Mouse (Mus musculus) 416B (cell line): ENCODE results near the gene Rbm33.

Experiments used
- DNase-seq: peaks from one replicate; pipeline ENCODE4 v3.0.0; 2011; ENCODE audit warnings: low read depth

The Rbm33 gene

DNA sequence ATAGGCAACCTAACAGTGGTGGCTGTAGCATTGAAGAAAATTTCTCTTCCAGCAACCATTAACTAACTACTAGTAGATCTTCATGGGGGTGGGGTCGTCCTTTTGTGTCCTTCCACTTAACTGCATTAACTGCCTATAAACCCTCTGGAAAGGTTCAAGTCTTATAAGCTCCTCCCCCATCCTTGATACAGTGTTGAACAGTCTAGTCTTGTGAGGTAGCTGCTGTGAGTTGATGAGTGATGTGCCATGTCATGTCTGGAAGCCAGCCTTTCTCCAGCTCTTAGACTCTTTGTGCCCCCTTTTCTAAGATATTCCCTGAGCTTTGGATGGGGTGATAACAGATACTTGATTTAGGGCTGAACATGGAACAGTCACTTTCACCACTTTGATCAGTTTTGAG, 7.5 kb downstream of the Rbm33 start:
- no peak for DNase-seq

GRCm38 (mm10) chr5:28329024-28329806, 12.3 kb downstream of the Rbm33 start:
- DNase-seq: peak; percentile 69

DNA sequence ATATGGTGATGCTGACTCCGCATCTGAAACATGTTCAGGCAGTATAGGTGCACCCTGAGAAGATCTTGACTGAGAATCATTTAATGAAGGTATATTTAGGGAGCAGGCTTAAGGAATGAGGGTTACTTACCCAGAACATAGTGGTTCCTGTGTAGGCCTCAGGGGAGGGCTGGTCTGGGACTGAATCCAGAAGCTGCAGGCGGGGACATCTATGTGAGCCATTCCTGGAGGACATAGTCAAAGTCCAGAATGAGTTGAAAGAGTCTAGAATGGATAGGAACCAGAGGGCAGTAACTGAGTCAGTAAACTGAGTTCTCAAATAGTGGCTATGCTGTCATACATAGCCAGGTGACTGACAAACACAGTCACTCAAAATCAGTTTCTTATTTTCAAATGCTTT, 16.8 kb downstream of the Rbm33 start:
- DNase-seq: no peak

- DNase-seq: peak; percentile 88
These were observed 35.1 kb downstream of the Rbm33 start for GRCm38 (mm10) chr5:28351857-28352513.

- peak; percentile 24 for DNase-seq
These were observed 38.7 kb downstream of the Rbm33 start for GRCm38 (mm10) chr5:28355614-28356013.

DNA sequence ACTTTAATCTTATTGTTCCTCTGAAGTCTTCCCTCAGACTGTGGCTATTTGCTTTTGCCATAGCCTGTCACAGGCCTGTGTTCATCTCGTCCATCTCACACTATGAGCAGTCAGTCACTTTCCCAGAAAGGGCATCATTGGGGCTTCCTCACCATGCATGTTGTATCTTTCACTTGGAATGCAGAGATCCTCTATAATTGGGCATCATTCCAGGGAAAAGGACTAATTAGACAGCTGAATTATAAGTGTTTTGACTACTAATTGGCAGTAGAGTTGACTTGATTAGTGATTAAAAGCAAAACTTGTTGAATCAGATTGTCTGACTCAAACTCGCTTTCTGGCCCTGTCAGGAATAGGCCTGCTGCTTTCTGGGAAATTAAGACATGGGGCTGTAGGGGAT, 43.8 kb downstream of the Rbm33 start:
- DNase-seq: no peak

GRCm38 (mm10) chr5:28368056-28368455, 51.1 kb downstream of the Rbm33 start:
- DNase-seq: no peak

- peak; percentile 33 for DNase-seq
These were observed 53.9 kb downstream of the Rbm33 start for GRCm38 (mm10) chr5:28370836-28371235.

DNA sequence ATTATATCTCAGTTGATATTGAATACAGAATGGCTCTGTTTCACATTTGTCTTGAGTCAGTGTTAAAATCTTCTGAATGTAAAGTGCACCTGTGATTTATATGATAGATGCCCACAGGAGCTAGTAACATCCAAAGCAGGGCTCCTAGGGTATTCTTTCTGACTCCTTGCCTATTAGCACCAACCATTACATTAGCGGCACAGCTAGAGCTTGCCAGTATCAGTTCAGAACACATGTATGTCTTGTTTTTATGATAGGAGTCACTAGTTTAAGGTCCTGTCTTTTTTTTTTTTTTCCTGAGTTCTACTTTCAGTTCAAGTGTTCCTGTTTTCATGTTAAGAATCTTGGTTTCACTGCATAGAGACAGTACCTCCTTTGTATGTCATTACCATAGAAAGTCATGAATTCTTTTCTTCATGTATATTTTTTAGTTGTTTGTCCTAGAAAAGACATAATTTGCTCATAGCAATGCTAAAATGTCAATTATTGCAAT, 55.3 kb downstream of the Rbm33 start:
- no peak for DNase-seq

GRCm38 (mm10) chr5:28373498-28374427, 56.8 kb downstream of the Rbm33 start:
- no peak for DNase-seq

- peak; percentile 59 for DNase-seq
These were observed 60.4 kb downstream of the Rbm33 start for GRCm38 (mm10) chr5:28377299-28377698.

GRCm38 (mm10) chr5:28382289-28382688, 65.4 kb downstream of the Rbm33 start:
- no peak for DNase-seq

- DNase-seq: no peak
These were observed 69.9 kb downstream of the Rbm33 start for GRCm38 (mm10) chr5:28386783-28387182.

GRCm38 (mm10) chr5:28387531-28388179, 70.7 kb downstream of the Rbm33 start:
- no peak for DNase-seq

DNA sequence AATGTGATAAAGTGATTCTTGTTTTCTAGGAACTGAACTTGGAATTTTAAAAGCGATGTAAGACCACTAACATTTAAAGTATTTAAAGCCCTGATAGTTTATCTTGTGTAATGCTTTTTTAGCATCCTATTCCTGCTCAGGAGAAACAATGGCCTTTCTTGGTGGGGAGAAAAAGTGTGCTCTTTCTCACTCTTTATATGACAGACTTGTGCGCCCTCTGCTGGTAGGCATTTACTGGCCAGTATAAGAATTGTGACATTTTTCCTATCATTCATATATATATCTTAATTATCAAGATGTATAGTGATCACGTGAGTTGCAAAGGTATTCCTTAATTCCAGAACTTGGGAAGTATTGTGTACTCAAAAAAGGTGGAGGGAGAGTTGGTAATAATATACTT, 71.3 kb downstream of the Rbm33 start:
- peak; percentile 74 for DNase-seq

GRCm38 (mm10) chr5:28390189-28390588, 73.3 kb downstream of the Rbm33 start:
- DNase-seq: no peak

DNA sequence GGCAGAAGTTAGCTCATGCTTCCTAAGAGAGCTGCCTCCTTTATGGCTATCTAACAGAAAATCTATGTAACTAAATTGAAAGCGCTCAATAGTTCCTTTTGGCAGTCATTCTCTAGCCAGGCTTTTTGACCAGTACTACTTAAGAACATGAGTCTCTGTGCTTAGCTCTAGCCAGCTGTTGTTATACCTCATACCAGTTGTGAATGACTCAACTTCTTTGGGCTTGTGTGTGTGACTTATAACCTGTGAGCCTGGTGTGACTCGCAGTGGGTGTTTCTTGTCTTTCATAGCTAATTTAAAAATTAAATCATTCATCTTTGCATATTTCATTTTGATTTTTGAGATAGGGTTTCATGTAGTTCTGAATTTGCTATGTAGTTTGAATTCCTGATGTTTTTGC, 80.4 kb downstream of the Rbm33 start:
- peak; percentile 62 for DNase-seq

DNA sequence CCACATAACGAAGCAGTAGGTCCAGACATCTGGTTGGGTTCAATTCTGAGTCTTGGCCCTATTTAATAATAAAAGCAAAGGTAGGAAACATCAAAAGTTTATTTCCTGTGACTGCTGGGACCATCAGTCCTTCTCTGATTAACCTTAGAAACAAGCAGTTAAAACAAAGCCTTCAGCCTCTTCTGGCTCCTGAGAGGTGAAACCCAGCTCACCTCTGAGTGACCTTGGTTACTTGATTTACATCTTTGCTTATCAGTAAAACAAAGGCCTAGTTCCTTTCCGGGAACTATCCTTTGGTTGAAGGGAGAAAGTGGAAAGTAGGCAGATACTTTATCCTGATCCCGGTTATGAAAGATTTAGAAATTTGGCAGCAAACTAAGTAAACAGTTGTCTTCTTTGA, 81.8 kb downstream of the Rbm33 start:
- no peak for DNase-seq

- no peak for DNase-seq
These were observed 82.7 kb downstream of the Rbm33 start for GRCm38 (mm10) chr5:28399451-28400115.

DNA sequence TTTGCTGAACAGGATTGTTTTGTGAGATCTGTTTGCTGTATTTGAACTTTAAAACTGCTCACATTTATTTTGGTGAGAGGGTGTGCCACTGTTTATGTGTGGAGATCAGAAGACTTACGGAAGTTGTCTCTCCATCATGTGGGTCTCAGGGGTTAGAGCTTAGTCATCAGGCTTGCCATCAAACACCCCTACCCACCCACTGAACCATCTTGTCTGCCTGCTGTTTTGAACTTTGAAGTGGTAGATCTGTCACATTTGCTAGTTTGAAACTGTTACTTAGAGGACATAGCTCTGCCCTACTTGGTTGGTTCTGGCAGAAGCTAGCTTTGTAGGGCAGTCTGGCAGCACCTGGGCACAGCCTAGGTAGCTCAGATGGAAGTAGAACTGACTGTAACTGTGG, 85.8 kb downstream of the Rbm33 start:
- no peak for DNase-seq

GRCm38 (mm10) chr5:28406662-28407061, 89.7 kb downstream of the Rbm33 start:
- DNase-seq: no peak
